29 mouse cellular contexts compared by ENCODE assay signal in genomic region chr2:3188745-3189475, GRCm38 (mm10).
A peak's percentile ranks its signal among the peaks of the same experiment; 100 is the strongest.
DNase-seq lines count a peak whose midpoint lies in the region; ATAC-seq and TF ChIP-seq lines count a peak whose summit lies in the region.
"Had no signal": no experiment of that assay in that cellular context is flagged by ENCODE, and none has a peak within 500 bp of the region (broad histone marks: within the 10 kb centered on the region; RNA-seq: fewer than 3 reads in every experiment).

No protein-coding gene starts in this region.

- ATAC-seq in intestine, embryonic 14.5 days (replicated peaks; ENCODE audit: low FRiP score, low TSS enrichment, low read depth), result 0 out of 2 replicates have a peak, but pooled peaks have one; percentile 19
- ATAC-seq in intestine, postnatal 0 days, result no peak
- ATAC-seq in liver, embryonic 16.5 days (ENCODE audit: low read depth), result peak; percentile 59
- ATAC-seq: forebrain, postnatal 0 days; hindbrain, postnatal 0 days; Patski had no signal

- no peak for DNase-seq in intestine, embryonic 14.5 days (ENCODE audit: low spot score)
- DNase-seq in right cerebral cortex, adult 18-20 months, result peak; percentile 45
- no peak for DNase-seq in right cerebral cortex, postnatal 36 days (ENCODE audit: low spot score in 2 of 2)
- no peak for DNase-seq in retina, postnatal 1 day
- DNase-seq in ovary, postnatal 10 days (ENCODE audit: low spot score), result no peak
- DNase-seq in right cerebral cortex, postnatal 10 days (ENCODE audit: low spot score in 2 of 2), result no peak
- DNase-seq: adrenal gland, postnatal 10 days; cerebellum, adult 11-12 months; cerebellum, adult 9-11 months; forebrain, postnatal 0 days; gastrocnemius, postnatal 25 days; heart, adult 18-20 months; heart, postnatal 36 days; kidney, adult 18-20 months; kidney, postnatal 4 days; layer of hippocampus, adult 9-11 months; thymus, postnatal 14 days had no signal

- no peaks in the 10 kb centered on the region for H3K9me3 ChIP-seq in intestine, embryonic 14.5 days (ENCODE audit: control insufficient read depth, low read length)
- no peaks in the 10 kb centered on the region for H3K9me3 ChIP-seq in intestine, postnatal 0 days (ENCODE audit: control insufficient read depth)
- H3K9me3 ChIP-seq in liver, embryonic 16.5 days (replicated peaks; ENCODE audit: control insufficient read depth, low read length), result no peaks in the 10 kb centered on the region
- H3K9me3 ChIP-seq: embryonic facial prominence, embryonic 13.5 days; forebrain, embryonic 12.5 days; hindbrain, embryonic 12.5 days; lung, embryonic 15.5 days; midbrain, embryonic 12.5 days; neural tube, embryonic 13.5 days had no signal

- H3K27me3 ChIP-seq in intestine, embryonic 14.5 days (replicated peaks; ENCODE audit: control insufficient read depth, insufficient read depth, low read length), result no peaks in the 10 kb centered on the region
- H3K27me3 ChIP-seq in intestine, postnatal 0 days (replicated peaks; ENCODE audit: control insufficient read depth, insufficient read depth, low read length), result no peaks in the 10 kb centered on the region
- H3K27me3 ChIP-seq in liver, embryonic 16.5 days (ENCODE audit: control insufficient read depth, insufficient read depth, low read depth, low read length), result no peaks in the 10 kb centered on the region
- H3K27me3 ChIP-seq: embryonic facial prominence, embryonic 13.5 days; forebrain, embryonic 12.5 days; hindbrain, embryonic 12.5 days; lung, embryonic 15.5 days; midbrain, embryonic 12.5 days; neural tube, embryonic 13.5 days; Patski had no signal

- H3K27ac ChIP-seq in intestine, embryonic 14.5 days (ENCODE audit: low read depth), result no peak overlapping the region
- no peak overlapping the region for H3K27ac ChIP-seq in intestine, postnatal 0 days (ENCODE audit: low read depth, low read length)
- no peak overlapping the region for H3K27ac ChIP-seq in liver, embryonic 16.5 days (ENCODE audit: low read length)
- H3K27ac ChIP-seq: embryonic facial prominence, embryonic 13.5 days; forebrain, embryonic 12.5 days; hindbrain, embryonic 12.5 days; hindbrain, postnatal 0 days; kidney, postnatal 0 days; lung, embryonic 15.5 days; midbrain, embryonic 12.5 days; neural tube, embryonic 13.5 days had no signal

- TF ChIP-seq CTCF in intestine, postnatal 0 days (IDR thresholded peaks at IDR 0.05; ENCODE audit: low read depth), result no peak

- no peaks in the 10 kb centered on the region for H3K4me1 ChIP-seq in intestine, embryonic 14.5 days (replicated peaks; ENCODE audit: control insufficient read depth, insufficient read depth, low read length)
- H3K4me1 ChIP-seq in intestine, postnatal 0 days (replicated peaks; ENCODE audit: control insufficient read depth, insufficient read depth, low read length), result no peaks in the 10 kb centered on the region
- H3K4me1 ChIP-seq in liver, embryonic 16.5 days (ENCODE audit: control insufficient read depth, low read depth, low read length), result no peaks in the 10 kb centered on the region; the same call in 1 of the 2 replicates
- H3K4me1 ChIP-seq: embryonic facial prominence, embryonic 13.5 days; forebrain, embryonic 12.5 days; hindbrain, embryonic 12.5 days; lung, embryonic 15.5 days; midbrain, embryonic 12.5 days had no signal

- 87% methylated on average over 10 of the region's 10 CpGs for WGBS in intestine, embryonic 14.5 days
- WGBS in intestine, postnatal 0 days, result 71% methylated on average over 10 of the region's 10 CpGs
- 52% methylated on average over 10 of the region's 10 CpGs for WGBS in liver, embryonic 16.5 days (ENCODE audit: insufficient replicate concordance)

- no peak overlapping the region for H3K4me2 ChIP-seq in intestine, embryonic 14.5 days (ENCODE audit: low read length)
- no peak overlapping the region for H3K4me2 ChIP-seq in intestine, postnatal 0 days (replicated peaks; ENCODE audit: low read depth)
- H3K4me2 ChIP-seq in liver, embryonic 16.5 days (ENCODE audit: low read depth, low read length), result no peak overlapping the region
- H3K4me2 ChIP-seq: embryonic facial prominence, embryonic 13.5 days; forebrain, embryonic 12.5 days; heart, embryonic 11.5 days; hindbrain, embryonic 12.5 days; lung, embryonic 15.5 days; midbrain, embryonic 12.5 days; neural tube, embryonic 13.5 days had no signal

- peaks cover 19% of the 10 kb centered on the region for H3K36me3 ChIP-seq in intestine, embryonic 14.5 days (ENCODE audit: control insufficient read depth, insufficient read depth, low read length)
- H3K36me3 ChIP-seq in intestine, postnatal 0 days (ENCODE audit: control insufficient read depth, insufficient read depth), result peaks cover 3% of the 10 kb centered on the region; the same call in 1 of the 2 replicates
- H3K36me3 ChIP-seq in liver, embryonic 16.5 days (ENCODE audit: control insufficient read depth, insufficient read depth), result no peaks in the 10 kb centered on the region

- H3K9ac ChIP-seq in intestine, embryonic 14.5 days (ENCODE audit: low read length), result no peak overlapping the region
- no peak overlapping the region for H3K9ac ChIP-seq in intestine, postnatal 0 days (ENCODE audit: low read depth, low read length)
- H3K9ac ChIP-seq in liver, embryonic 16.5 days (ENCODE audit: low read depth, low read length), result no peak overlapping the region
- H3K9ac ChIP-seq: embryonic facial prominence, embryonic 13.5 days; forebrain, embryonic 12.5 days; forebrain, postnatal 0 days; hindbrain, embryonic 12.5 days; lung, embryonic 15.5 days; midbrain, embryonic 12.5 days; neural tube, embryonic 13.5 days had no signal

- no peak overlapping the region for H3K4me3 ChIP-seq in intestine, embryonic 14.5 days (ENCODE audit: low read depth, low read length)
- H3K4me3 ChIP-seq in intestine, postnatal 0 days (ENCODE audit: low read depth, low read length), result no peak overlapping the region
- no peak overlapping the region for H3K4me3 ChIP-seq in liver, embryonic 16.5 days (ENCODE audit: low read depth, low read length)
- H3K4me3 ChIP-seq: embryonic facial prominence, embryonic 13.5 days; forebrain, embryonic 12.5 days; hindbrain, embryonic 12.5 days; lung, embryonic 15.5 days; midbrain, embryonic 12.5 days; neural tube, embryonic 13.5 days had no signal
